Mouse (Mus musculus) activated CD4-positive, CD25-positive, alpha-beta regulatory T cell, adult 4 months (primary cell): ENCODE results near the gene Lrrc17. TPM values are rescaled to one million over a fixed set of nuclear protein-coding genes. Genes with fewer than 3 reads are reported as not detected.

Source experiments
- ATAC-seq: one replicate; pipeline ENCODE4 v1.8.0; 2017
- polyA plus RNA-seq, 2 experiments: library from polyadenylated mRNA; unstranded; fragments of 100-300 nt; shearing (Covaris generic); gene quantifications; one replicate each; pipeline ENCODE4 v1.2.1; 2017

The Lrrc17 gene
- polyA plus RNA-seq = under 1 TPM in 1 of 2 experiments, not detected in 1; 0.16 TPM

DNA sequence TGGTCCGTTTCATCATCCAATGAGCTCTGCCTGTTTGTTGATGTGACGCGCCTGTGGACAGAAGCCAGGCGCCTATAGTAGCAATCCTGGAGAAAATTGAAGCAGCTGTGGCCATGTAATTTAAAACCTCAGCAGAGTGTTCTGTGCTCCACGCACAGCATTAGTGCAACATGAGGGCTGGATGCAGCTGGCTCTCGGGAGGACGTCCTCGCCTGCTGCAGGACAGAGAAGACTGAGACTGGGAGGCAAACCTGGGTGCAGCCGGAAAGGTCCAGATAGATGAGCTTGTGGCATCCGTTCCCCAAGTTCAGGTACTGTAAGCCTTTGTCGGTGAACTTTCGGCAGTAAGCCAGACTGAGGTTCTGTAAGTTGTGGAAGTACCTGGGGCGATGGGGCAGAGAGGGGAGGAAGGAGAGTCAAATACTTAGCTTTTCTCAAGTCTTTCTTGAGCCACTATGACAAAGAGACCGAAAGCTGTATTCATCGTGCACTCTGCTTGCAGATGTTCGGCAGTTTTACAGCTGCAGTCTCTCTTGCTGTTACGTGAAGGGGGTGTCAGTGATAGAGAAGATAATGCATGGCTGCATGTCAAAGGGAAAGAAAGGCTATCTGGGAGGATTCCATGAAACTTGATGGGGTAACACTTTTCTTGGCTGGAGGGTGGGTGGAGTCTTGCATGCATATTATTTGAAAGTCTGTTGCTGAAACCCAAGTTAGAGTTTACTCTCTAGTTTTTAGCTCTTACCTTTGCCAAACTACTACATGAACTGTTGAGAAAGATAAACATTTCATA, at the start of gene Lrrc17:
Gene Lrrc17 (plus strand): TSS at position 151 of the 793 bp plus-strand sequence.
- ATAC-seq = no peak

DNA sequence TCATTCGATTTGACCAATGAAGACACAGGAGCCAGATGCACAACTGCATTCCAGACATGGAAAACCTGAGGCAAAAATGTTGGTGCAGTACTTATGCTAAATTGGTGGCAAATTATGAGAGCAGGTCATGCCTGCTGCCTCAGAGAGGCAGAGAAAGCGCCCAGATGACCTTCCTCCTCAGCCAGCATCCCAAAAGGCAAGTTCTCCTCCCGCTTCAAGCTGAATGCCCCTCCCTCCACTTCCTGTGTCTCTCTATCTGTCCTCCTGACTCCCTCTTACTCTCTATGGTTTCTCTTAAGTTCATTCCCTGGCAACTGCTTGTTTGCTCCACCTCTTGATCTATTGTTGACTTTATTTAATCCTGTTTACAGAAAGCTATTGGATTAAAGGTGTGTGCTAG, 48.6 kb upstream of the Lrrc17 start:
- no peak for ATAC-seq

DNA sequence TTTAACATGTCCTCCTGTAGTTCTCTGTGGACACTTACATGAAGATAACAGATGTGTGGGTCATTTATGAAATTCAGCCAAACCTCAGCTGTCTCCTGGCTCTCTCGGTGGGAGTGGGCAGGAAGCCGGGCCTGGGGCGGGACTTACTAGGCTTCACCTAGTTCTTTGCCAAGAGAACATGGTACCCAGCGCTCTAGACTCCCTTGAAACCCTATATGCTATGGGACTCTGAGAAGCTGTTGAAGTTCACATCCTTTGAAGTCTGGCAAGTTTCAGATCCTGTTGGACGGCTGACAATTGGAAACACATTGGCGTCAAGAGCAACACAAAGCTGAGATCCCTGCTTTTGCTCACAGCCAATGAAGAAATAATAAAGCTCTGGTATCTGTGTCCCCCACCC, 47.0 kb upstream of the Lrrc17 start:
- no peak for ATAC-seq

DNA sequence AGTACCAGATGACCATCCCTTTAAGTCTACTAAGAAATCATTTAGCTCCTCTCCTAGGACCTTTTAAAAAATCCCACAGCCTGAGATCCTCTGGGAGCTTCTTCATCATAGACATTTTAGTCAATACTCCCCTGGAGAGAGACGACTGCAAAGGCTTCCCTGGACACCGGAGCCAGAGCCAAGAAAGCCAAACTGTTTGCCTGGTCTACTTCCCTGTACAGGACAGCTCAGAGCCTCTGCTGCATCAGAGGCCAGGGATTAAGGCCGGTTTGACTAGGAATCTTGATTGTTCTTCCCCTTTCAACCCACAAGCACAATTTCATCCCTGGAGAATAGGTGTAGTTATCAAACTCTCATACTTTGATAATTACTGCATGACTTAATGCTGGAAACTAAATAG, 46.5 kb upstream of the Lrrc17 start:
- no peak for ATAC-seq

DNA sequence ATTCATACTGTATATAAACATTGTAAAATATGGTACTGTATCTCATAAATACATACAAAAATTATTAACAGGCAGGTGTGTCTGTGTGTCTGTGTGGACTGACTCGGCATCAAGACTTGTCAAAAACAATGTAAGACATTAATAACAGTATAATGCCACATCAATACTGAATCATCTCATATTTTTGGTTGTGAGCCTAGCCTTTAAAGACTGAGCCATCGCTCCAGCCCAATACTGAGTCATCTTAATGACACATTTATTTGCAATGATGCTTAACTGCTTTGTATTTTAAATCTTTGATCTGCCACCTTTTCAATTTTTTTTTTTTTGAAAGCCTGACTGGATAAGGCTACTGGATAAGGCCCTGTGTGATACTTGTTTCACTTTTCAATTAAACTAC, 44.9 kb upstream of the Lrrc17 start:
- no peak for ATAC-seq

DNA sequence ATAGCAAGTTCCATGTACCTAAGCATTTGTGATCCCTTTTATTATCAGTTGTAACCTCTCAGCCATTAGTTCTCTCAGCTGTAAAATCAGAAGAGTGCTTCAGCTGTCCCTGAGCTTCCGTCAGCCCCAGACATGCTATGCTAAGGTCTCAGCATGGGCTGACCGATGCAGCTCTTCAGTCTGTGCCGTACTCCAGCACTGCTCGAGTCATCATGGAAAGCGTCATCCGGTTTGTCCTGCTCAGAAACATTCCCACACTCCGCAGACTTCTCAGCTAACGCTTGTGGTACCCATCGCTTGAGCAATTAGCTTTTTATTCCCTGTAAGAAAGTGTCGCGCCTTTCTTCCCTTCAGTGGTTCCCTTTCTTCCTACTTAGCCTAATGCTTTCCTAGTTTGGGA, 44.4 kb upstream of the Lrrc17 start:
- no peak for ATAC-seq

DNA sequence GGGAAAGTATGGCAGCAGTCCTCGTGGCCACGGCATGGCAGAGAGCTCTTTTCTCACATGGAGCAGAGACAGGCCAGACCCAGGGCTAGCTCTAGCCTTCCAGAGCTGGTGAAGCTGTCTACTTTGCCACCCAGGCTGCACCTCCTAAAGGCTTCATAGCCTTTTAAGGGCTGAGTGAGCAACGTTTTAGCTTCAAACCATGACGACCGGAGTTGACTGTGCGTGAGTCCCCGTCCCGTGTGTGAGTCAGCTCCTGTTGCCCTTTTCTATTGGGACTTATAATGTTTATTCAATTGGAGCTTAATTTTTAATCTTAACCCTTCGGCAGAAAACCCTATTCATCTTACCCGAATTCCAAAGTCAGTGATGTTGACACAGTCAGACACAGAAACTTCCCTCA, 43.2 kb upstream of the Lrrc17 start:
- ATAC-seq = no peak

DNA sequence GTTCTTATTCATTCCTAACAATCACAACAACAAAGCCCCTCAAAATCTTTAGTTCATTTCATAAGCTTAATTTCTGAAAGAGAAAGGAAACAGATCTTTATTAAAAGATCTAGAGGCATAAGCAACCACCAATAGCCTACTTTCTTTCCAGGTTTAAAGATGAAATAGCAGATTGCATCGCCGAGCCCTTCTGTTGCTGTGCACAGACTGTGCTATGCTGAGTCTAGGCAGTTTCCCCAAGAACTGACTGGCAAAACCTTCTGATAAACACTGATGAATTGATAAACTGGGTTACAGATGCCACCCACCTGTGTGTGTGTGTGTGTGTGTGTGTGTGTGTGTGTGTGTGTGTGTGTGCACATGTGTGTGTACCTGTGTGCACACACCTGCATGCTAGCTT, 42.4 kb upstream of the Lrrc17 start:
- no peak for ATAC-seq

DNA sequence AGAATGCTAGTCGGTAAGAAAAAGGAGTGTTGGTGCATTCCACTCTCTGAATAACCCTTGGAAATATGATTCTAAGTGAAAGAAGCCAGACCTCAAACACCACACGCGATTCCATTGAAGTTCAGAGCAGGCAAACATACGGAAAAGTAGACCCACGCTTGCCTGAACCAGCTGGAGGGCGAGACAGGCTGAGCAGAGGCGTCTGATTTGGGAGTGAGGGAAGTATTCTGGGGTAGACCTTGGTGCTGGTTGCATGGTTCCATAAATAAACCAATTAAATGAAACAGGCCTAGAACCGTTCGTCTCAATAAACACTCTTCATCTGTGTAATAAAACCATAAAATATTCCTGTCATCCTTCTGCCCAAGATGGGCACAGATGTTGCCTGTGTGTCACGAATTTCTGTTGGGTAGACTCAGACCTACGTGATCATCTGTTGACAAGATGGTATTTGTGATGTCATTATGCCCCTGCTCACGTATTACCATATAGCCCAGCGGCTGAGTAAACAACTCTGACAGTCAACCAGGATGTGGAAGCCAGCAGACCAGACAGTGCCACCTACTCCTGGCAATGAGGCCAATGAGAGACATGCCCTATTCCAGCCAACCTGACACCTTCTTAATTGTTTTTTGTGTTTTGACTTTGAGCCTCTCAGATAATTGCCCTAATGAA, 40.3 kb upstream of the Lrrc17 start:
- no peak for ATAC-seq

DNA sequence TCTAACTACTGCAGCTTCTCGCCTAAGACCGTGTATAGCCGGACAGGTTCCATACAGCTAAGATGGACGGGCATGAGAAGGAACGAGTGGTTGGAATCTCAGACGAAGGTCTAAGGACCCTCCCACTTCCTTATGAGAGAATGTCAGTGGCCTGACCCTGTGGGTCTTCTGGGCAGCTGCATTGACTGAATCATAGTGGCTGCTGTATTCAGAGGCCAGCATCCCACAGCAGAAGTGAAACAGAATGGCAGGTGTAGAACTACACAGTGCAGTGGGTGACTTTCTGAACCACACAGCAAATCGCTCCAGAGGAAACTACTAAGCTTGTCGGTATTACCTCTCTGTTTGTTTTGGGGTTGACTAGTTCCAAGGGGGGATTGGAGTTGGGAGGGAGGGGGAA, 38.2 kb upstream of the Lrrc17 start:
- ATAC-seq = no peak

DNA sequence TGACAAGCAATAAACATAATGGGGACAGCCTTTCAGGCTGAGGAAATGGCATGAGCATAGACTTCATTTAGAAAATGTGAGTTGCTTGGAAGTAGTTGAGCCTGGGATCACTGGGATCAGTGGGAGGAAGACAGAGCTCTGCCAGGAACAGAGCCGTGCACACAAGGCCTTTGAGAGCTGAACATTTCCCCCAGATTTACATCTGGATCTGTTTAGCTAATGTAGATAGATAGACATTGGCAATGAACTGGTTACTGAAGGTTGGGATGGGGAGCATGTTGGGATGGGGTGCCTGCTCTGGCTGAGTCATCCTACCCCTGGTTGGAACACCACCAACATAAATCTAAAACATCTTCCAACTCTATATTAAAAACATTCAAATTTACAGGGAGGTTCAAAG, 36.5 kb upstream of the Lrrc17 start:
- no peak for ATAC-seq

DNA sequence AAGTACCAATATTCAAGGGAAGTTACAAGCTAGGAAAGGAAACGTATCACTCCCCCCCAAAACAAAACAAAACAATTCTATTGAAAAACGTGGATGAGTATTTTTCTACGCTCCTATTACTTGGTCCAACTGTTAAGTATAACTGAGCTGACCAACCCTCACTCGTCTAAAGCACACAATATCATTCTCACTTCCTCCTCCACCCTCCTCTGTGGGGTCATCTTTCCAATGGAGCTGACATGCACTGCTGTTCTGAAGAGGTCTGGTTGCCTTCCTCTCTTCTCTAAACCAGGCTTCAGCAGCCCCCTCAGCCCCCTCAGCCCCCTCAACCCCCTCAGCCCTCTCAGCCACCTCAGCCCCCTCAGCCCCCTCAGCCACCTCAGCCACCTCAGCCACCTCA, 33.6 kb upstream of the Lrrc17 start:
- ATAC-seq = no peak

DNA sequence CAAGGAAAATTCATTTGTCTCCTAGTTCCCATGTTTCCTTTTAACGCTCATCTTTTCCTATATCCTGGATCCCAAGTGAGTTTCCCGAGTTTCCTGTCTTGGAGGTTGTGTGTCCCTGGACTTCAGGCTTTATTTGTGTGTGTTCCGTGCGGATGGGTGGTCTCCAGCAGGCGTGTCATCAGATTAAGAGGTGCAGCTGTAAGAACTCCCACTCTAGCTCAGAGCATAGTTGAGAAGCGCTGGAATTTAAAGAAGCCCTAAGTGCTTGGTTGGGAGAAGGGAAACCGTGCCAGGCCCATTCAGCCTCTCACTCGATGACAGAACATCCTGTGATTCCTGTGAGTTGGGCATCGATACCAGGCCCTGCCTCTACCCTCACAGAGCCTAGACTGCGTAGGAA, 30.0 kb upstream of the Lrrc17 start:
- no peak for ATAC-seq

DNA sequence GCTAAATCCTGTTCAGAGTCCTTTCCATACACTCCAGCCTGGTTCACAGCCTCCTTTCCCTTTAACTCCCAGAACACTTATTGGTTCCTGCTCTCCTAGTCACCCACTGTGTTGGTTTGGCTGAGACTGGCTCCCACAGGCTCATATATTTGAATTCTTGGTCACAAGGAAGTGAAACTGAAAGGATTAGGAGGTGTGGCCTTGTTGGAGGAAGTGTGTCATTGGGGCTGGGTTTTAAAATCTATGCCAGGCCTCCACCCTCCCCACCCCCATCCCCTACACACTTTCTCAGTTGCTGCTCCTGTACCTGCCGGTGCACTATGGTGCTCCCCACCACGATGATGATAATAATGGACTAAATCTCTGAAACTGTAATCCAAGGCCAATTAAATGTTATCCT, 25.8 kb upstream of the Lrrc17 start:
- peak; percentile 36 for ATAC-seq

DNA sequence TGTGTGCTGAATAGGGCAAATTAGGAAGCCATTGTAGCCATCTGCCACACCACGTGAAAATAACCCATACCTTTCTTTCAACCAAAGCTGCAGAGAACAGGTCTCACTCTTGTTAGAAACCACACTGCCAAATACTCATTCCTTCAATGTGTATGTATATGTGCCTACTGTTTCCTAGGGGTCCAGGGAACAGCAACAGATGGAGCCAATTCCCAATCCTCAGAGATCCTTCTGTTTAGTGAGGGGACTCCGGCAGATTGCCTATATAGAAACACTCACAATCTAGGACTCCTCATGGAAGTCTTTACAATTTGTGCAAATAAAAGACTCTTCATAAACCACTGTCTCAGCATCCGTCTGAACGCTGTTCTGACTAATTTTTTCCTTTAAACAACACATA, 25.2 kb upstream of the Lrrc17 start:
- ATAC-seq = no peak

DNA sequence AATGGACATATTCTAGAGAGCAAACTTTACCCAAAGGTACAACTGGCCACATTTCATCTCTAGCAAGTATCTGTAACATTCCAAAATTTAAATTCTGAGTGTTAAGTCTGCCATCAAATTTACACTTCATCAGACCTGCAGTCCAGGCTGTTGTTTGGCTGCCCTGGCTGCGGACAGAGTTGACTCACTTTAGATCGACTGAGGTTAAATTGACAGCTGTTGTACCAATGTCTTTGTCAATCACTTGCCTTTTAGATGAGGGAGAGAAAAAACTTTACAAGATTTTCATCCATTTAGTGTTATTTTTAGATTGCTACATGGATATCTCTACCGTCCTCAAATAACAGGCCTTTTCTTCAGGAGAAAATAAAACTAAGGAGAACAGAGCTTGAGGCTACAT, 24.2 kb upstream of the Lrrc17 start:
- ATAC-seq = no peak

DNA sequence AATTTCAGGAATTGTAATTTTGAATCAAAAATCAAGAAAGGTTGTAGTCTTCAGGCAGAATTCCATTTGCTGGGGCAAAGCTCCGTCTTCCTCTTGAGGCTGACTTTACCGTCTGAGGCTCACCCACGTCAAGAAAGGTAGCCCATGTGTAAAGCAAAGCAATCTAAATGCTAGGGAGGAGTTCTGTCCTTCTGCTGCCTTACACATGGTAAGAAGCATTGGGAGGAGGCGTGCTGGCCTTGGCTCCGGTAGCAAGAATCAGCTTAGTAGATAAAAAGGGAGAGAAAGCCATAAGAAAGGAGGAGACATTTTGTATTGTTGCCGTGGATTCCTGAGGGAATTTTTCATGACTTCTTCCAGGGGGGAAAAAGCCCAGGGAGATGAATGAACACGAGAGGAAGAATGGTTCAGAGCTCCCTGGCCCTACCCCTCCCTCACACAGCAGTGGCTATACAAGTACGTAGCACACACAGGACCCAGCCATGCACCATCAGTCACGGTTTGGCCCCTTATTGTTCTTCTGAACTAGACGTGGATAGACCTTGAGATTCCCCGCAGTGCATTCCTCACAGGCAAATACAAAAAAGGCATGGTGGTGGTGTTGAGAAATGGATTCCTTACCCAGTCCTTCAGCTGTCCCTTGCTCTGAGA, 16.4 kb upstream of the Lrrc17 start:
- ATAC-seq = no peak

DNA sequence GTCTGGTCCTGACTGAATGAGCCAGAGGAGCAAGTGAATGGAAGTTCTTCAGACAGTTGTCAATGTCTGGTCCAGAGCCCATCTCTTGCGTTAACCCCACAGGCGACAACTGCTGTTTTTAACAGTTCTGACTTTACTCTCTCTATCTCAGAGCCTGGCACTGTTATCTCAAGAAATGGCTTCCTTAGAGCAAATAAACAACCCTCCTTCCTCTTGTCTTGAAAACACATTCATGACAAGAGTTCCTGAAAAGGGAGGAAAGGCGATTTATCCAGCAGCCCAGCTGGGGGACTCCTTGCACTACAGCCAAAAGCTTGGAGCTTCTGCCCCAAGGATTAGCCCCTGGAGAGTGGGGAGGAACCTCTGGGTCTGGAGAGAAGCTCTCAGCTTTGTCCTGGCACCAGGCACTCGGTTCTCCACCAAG, 15.9 kb upstream of the Lrrc17 start:
- ATAC-seq = no peak

DNA sequence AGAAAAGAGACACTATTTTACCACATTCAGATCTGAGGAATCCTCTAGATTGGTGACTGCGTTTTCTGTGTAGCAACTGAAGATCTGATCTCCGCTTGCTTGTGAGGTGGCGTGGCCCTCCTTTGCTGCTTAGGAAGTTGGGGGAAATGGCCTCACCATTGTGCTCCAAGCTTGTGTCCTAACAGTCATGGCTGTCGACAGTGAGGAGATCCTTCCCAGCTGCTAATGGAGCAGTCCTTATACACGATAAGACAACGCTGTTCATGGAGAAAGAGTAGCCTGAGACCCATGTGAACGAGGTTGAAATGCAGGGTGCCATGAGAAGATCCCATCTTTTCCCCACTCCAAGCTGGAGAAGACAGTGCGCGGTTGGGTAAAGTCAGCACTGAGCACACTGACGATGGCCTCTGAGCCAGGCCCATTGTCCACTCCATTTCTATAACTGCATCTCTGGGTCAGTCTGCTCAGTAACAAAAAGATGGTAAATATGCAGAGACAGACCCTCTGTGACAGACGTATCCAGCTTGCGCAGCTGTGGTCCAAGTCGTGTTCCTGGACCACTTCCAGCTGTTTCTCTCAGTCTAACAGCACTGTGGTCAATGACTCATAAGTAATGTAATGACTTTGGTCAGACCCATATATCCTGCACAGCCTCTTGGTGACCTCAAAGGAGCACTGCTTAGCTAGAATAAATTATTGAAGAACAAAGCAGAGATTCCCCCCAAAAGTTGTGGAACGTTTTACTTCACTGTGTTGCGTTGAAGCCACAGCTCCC, 15.1 kb upstream of the Lrrc17 start:
- no peak for ATAC-seq

DNA sequence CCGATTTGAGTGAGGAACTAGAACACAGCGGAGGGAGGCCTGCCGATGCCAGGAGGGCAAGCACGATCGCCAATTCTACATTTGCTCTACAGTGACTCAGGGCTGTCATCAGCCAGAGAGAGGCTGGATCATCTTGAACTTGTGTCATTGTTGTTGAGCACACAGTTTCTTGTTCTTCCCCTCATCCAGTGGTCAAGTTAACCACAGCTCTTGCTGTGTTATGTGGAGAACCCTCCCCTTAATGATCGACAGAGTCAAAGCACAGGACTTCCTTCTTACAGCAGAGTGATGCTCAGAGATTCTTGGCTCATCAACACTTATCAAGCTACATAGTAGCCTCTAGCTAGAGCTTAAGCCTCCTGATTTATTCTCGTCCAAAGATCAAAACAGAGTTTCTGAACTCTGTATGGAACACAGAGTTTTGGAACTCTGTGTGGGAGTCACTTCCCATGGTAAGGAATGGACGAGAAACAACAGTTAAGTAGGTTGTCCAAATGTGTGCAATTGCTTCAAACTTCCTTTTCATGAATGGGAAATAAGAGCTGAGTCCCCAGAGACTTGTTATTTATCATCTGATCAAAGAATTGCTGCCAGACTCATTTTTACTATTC, 14.1 kb upstream of the Lrrc17 start:
- no peak for ATAC-seq

DNA sequence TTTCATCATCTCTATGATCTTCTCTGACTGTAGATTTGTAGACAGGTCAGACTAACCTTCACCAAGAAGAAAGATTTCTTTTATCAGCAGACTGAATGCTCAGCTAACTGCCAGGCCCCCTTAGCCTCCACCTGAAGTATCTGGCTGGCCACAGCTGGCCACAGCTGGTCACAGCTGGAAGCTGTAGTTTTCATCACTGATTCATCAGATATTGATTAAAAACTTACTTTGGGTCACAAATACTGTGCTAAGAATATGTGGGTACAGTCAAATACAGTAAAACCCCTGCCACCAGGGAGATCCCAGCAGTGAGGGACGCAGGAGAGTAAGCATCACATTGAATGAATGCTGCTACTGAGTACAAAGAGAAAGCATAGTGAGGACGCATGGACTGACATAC, 11.2 kb upstream of the Lrrc17 start:
- ATAC-seq = no peak

DNA sequence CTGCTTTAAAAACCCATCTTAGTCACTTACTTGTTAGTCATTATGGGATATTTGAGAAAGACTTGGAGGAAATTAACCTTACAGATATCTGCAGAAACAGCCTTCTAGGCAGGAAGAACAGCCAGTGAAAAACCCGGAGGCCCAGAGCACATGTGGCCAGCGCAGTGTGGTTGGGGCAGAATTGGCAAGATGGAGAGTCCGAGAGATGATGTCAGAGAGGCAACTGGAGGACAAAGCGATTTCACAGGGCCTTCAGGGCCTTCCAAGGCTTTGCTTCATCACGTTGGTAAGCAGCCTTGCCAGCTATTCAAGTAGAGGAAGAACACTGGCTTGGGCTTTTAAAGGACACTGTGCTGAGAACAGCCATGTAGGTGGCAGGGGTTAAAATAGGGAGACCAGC, 10.4 kb upstream of the Lrrc17 start:
- no peak for ATAC-seq

DNA sequence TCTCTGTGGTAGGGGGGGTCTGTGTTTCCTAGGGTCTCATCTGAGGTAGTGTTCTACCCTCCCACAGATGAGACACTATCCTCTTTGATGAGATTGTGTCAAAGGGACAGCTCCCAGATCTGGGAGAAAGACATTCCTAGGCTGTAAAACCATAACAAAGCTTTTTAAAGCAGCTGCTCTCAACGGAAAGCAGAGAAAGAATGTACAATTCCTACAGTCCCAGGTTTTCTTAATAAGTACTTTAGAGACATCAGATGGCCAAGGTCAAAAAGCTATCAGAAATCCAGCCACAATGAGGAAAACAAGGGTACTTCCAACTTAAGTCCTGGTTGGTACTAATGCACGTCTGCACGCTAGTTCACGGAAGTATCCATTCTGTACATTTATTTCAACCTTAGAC, 1.1 kb upstream of the Lrrc17 start:
- ATAC-seq = no peak
